Mouse (Mus musculus) liver, adult 2 months (tissue): ENCODE data around the gene Cxcr2.

Experiments
- CTCF ChIP-seq: fragments of 200-500 bp; IDR thresholded peaks from 2 replicates; pipeline ENCODE4 v1.5.1; 2011; ENCODE audit warnings: low read depth, low read length, control low read depth
- POLR2A ChIP-seq: fragments of 200-500 bp; IDR thresholded peaks from 2 replicates; pipeline ENCODE4 v1.6.1; 2011; ENCODE audit warnings: low read length, control low read depth; ENCODE audit not compliant: insufficient read depth; ENCODE audit errors: extremely low read depth

- TF ChIP-seq CTCF: no peak
- no peak for TF ChIP-seq POLR2A
Observed at GRCm38 (mm10) chr1:74149106-74149885, 4.5 kb upstream of the Cxcr2 start.
